Mouse (Mus musculus): ENCODE data around the gene Pla2g12b.
"Not testable (repeated sequence)": the region's sequence is repeated elsewhere in the genome, so short reads cannot be mapped to it uniquely, and the experiment has no call there.

Pla2g12b gene

DNA sequence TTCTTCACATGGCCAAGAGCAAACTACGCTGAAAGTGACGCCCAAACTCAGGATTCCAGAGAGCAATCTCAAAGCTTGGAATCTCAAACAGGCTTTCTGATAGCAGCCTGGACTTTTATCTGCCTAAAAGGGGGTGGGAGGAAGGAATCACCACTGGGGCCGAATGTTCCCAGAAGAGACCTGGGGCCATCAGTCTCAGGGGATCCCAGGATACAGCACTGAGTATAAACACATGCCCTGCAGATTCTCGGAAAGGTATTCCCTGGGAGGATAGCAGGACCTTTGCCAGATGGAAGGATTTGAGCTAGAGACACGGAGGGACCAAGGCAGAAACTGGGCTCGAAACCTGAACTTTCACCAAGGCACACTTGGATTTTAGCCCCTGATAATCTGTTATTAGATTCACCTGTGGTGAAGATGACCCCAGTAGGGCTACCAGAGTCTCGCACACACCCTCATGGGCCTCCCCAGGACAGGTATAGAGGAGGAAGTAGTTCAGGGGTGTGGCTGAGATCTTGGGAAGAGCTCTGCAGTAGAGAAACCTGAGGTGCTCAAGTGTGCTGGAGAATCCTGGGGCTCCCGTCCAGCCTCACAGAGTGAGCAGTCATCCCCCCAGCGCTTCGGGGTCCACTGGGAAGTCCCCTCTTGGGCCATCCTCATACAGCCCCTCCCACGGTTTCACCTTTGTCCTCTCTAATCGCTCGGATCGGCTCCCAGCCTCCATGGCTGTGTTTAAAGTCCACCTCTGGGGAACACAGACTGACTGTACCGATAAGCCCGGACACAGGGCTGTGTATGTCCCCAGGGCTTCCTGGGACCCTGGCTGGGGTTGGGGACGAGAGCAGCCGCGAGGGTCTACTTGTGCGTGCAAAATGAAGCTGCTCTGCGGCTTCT lies at the start of gene Pla2g12b:
Gene Pla2g12b (plus strand): TSS at position 762 of the 894 bp plus-strand sequence.
- DNase-seq (ENCODE audit: low read depth) = no peak

DNA sequence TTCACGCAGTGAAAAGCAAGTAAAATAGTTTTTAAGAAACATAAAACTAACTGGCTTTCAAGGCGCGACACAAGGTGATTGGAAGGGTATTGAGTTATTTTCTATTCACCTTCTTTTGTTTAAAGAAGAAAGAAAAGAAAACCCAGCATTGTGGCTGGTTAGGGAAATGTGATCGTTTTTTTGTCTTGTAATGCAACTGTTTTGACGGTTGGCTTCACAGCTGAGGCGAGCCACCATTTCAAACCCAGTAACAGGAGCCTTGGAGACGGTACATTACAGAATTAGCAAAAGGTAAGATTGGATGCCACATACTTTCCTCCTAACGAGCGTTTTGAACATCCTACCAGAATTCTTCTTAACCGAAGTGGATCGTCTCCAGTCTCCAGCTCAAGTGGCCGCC lies 49.3 kb upstream of the Pla2g12b start:
- DNase-seq (ENCODE audit: low read depth) = no peak

DNA sequence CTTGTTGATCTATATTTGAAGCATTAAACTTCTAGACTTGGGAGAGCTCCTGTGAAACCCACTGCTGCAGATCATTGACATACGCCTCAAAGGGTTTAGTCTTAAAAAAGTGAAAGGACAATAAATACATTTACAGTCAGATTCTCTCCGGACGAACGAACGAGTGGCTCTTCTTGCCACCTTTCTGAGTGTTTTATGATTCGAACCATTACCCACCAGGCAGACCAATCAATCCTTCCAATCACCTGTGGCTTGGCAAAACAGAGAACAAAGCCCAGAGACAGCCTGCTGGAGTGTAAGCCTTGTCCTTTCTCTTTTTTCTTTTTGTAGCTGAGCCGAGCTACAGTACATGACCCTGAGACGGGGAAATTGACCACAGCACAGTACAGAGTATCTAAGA lies 48.4 kb upstream of the Pla2g12b start:
- no peak for DNase-seq (ENCODE audit: low read depth)

DNA sequence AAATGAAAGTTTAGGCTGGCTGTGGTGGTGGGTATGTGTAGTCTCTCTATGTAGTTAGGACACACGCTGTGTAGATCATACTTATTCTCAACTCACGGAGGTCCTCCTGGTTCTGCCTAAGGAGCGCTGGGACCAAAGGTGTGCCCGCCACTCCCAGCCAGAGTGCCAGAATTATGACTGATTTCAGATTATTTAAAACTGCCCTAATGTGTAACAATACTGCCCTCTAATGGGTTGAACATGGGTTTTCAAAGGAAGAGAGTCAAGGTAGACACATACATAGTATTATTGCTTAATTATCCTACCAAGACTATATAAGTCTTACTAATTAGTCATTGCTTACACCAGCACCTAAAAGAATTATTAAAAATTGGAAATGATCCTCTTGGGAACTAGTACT lies 44.7 kb upstream of the Pla2g12b start:
- DNase-seq (ENCODE audit: low read depth) = no peak

DNA sequence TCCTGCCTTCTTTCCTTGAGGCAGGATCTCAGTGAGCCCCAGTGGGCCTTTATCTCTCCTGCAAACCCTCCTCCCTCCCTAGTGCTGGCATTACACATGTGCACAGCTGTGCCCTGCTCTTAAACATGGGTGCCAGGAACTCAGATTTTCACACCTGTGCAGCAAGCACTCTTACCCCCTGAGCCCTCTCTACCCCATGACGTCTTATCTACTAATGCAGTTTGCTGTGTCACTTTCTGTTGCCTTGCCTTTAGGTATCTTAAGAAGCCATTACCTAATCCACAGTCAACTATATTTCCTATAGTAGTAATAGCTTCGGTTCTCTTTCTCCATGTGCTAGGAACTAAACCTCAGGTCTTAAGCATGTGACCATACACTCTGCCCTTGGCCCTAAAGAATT lies 40.3 kb upstream of the Pla2g12b start:
- no peak for DNase-seq (ENCODE audit: low read depth)

DNA sequence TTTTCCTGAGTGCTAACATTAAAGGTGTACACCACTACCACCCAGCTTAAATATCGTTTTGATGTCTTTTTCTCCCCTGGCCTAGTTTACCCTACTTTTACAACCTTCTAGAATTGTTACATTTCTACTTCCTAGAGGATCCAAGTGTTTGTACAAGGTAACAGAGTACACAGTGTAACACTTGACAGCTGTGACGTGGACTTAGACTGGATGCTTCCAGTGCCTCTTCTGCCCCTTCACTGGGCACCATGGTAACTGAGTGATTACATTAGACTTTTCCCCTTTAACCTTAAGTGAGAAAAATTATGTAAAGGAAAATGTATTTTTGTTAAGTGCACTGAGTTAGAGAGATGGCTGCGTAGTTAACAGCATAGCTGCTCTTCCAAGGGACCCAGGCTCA lies 38.9 kb upstream of the Pla2g12b start:
- DNase-seq (ENCODE audit: low read depth) = no peak

DNA sequence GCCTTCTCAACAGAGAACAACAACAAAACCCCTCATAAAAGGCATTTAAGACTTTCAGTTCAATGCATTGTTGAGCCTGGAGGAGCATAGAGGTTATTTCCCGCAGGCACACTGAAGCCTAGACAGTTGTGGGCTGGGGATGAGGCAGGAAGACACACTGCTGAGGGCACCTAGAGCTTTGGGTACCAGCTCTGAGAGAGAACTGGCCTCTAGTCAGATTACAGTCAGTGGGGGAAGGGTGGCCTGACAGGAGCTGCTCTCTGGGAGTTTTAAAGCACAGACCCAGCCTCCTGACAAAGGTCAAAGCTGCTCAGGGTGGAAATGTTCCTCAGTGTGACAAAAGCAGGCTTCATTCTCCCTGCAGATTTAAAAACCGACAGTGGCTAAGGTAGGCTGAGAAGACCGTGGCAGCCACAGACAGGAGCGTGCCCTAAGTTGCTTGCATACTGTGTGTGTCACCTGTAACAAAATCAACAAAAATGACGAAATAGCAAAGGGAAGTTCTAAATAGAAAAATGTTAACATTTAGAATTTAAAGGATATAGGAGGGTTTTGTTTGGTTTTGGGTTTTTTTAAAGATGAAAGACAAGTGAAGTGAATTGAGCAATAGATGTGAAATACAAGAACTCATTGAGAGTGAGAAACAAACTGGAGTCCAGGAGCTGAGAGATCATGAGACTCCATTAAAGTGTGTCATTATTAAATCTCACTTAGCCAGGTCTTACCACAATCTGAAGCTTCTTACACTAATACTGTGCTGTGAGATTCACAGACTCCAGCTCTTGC lies 37.5 kb upstream of the Pla2g12b start:
- no peak for DNase-seq (ENCODE audit: low read depth)

DNA sequence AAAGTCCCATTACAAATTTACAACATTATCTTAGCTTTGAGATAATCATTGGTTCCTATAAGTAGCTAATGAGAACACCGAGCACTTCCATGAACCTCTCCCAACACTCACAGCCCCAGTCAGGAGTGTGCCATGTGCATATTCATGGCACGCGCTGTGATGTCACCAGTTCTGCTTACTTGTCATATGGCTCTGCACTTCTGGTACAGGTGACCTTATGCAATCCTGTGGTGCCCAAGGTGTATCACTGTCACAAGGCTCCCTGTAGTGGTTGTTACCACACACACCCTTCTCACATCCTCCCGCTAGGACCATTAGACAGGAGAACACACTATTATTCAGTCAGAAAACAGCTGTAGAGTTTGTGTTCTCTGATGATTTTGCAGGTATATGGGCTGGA lies 36.7 kb upstream of the Pla2g12b start:
- no peak for DNase-seq (ENCODE audit: low read depth)

DNA sequence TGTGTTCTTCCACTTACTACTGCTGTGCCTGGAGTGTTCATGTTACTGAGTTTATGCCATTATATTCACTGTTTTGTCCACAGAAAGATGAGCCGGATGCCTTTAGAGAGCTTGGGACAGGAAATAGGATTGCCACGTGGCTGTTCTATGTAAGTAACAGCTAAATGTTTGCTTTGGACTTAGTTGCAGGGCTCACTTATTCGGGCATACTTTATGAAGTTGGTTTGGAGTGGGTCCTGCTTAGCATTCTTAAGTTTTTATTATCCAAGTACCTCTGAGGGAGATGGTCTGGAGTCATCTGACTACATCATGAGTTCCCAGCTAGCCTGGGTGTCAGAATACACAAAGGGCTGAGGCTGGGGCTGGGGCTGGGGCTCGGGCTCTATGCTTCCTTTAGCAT lies 36.3 kb upstream of the Pla2g12b start:
- no peak for DNase-seq (ENCODE audit: low read depth)

DNA sequence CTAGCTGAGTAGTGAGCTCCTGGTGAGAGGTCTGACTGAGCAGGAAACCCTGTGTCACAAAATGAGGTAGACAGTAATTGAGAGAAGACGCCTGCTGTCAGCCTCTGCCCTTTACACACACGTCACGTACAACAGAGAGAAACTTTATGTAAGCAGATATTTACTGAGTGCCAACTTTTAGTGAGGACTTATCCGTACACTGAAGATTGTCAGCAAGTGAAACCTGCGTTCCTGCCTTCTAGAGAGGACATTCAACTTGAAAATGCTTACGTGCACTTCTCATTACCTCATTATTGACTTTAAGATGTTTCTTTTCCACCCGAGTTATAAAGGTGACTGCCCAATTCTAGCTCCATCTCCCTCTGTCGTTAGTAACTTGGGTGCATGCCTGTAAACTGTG lies 34.7 kb upstream of the Pla2g12b start:
- DNase-seq (ENCODE audit: low read depth) = no peak

DNA sequence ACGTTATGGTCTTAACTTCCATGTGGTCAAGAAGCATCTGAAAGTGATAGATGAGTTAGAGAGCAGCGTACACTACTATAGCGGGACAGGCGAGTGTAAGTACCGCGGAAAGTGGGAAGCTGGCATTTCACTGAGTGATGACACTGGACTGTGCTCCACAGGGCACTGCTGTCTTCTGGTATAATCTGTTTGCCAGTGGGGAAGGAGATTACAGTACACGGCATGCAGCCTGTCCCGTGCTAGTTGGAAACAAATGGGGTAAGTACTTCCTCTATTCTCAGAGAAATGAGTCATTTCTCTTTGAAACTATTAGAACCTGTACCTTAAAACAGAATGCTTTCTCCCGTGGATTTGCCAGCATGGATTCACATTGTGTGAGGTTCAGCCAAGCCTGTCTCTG lies 34.0 kb upstream of the Pla2g12b start:
- no peak for DNase-seq (ENCODE audit: low read depth)

DNA sequence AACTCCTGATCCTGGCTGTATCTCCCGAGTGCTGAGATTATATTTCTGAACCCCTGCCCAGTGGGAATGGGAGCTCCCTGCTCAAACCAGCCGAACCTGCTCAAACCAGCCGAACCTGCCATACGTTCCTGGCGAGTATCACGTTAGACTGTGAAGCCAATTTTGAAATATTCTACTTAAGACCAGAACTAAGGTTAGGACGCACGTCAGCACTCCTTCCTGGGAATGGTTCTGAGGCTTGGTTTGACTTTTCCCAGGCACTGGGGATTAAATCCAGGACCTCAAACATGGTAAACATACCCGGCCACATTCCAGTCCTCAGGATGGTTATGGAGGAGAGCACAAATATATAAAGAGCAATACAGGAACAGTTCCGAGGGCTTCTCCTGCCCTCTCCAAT lies 25.6 kb upstream of the Pla2g12b start:
- no peak for DNase-seq (ENCODE audit: low read depth)

DNA sequence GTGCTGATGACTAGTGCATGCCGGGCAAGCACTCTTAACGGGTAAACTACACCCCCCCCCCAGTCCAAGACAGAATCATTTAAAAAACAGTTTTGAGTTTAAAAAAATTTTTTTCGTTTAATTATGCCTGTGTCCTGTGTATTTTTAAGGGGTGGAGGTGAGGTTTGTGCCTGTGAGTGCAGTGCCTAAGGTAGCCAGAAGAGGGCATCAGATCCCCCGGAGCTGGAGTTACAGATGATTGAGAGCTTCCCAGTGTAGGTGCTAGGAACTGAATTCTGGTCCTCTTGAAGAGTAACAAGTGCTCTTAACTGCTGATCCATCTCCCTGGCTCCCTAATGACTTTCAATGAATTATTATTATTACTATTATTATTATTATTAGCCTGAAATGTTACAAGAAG lies 24.7 kb upstream of the Pla2g12b start:
- no peak for DNase-seq (ENCODE audit: low read depth)

DNA sequence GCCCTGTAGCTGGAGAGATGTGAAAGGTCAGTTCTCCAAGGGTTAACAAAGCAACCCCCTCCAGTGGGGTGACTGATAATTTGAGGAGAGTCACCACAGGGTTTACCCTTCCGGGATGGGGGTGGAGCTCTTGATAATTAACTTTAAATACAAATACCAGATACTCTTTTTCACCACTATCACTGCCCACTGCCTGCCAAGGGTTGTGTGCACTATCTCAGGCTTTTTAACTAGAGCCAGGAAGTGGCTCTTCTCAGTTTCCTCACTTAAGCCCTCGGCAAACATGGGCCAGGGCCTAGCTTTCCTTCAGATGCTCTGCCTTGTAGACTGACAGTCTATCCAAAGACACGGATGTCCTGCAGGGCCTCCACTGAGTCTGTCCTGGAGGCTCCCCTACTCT lies 23.5 kb upstream of the Pla2g12b start:
- no peak for DNase-seq (ENCODE audit: low read depth)

DNA sequence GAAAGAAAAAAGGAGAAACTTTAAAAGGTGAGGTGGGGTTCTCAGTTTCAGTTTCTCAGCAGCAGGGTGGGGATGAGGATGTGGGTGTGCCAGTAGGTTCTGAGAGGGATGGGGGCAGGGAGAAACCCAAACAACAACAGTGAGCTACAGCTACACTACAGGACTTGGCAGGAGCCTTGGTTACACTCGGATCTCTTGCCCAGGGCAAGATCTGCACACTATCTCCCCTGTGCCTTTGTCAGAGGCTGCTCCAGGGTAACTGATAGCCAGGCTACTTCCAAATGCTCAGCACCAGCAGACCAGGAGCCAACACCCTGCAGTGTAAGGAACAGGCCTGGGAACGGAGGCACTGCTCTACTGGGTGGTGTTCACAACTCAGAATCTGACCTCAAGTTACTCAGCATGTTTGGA lies 23.0 kb upstream of the Pla2g12b start:
- DNase-seq (ENCODE audit: low read depth) = no peak

DNA sequence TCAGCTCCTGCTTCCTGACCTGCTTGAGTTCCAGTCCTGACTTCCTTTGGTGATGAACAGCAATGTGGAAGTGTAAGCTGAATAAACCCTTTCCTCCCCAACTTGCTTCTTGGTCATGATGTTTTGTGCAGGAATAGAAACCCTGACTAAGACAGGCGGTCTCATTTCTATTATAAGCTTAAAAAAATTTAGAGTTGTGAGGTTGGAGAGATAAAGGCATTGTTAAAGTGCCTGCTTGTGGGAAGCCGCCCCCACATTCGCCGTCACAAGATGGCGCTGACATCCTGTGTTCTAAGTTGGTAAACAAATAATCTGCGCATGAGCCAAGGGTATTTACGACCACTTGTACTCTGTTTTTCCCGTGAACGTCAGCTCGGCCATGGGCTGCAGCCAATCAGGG lies 21.9 kb upstream of the Pla2g12b start:
- DNase-seq (ENCODE audit: low read depth) = not testable (repeated sequence)

DNA sequence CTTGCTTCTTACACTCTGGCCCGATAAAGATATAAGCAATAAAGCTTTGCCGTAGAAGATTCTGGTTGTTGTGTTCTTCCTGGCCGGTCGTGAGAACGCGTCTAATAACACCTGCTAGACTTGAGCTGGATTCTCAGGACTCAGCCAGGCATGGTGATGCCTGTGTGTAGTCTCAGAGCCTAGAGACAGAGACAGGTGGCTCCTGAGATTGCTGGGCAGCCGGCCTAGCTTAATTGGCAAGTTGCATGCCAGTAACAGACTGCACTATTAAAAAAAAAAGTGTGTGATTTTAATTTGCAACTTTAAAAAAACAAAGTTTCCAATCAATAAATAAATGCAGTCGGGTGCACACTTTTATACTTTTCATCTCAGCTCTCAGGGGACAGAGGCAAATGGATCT lies 16.5 kb upstream of the Pla2g12b start:
- no peak for DNase-seq (ENCODE audit: low read depth)

DNA sequence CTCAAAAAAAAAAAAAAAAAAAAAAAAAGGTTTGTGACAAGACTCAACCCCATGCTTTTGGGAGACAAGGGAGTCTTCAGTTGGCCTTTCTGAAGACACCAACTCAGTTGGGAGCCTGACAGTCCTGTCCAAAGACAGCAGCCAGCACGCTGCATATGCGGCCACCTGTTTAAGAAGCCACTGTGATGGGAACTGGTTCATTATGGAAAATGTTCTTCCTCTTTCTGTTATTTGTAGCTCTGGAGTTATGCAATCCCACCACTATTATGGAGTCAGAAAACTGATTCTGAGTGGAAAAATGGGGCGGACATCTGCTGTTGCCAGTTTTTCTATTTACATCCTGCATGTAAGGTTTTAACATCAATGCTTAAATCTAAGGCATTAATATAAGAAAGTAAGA lies 13.8 kb upstream of the Pla2g12b start:
- no peak for DNase-seq (ENCODE audit: low read depth)

DNA sequence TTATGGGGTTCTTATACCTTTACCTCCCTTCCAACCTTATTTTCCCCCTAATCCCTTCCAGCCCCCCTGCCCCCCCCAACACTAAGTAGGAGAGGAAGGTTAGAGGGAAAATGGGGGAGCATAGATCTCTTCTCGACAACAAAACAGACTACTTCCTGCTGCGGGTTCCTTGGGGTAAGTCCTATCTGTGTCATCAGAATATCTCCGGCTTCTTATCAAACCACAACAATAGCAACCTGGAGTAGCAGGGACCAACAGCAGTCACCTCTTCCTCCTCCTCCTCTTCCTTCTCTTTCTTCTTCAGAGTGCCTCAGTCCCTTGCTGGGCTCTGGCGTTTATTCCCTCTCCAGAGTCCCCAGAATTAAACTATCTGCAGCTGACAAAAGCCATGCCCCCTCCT lies 11.6 kb upstream of the Pla2g12b start:
- no peak for DNase-seq (ENCODE audit: low read depth)

DNA sequence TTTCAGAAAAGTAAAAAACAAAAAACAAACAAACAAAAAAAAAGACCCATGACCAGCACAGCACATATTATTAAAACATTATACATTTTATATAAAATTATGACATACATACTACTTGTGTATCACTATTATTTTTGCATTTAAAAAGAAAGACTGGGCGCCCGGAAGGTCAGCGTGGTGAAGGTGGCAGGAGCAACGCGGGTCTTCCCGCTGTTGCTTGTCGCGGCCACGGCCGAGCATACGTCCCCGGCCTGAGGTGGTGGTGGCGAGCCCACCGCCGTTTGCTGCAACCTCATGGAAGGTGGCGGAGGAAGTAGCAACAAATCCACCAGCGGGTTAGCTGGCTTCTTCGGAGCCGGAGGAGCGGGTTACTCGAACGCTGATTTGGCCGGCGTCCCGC lies 8.0 kb upstream of the Pla2g12b start, which contains the start of gene Gm10273:
Gene Gm10273 (plus strand): TSS at position 172 of the 400 bp plus-strand sequence.
- not testable (repeated sequence) for DNase-seq (ENCODE audit: low read depth)

DNA sequence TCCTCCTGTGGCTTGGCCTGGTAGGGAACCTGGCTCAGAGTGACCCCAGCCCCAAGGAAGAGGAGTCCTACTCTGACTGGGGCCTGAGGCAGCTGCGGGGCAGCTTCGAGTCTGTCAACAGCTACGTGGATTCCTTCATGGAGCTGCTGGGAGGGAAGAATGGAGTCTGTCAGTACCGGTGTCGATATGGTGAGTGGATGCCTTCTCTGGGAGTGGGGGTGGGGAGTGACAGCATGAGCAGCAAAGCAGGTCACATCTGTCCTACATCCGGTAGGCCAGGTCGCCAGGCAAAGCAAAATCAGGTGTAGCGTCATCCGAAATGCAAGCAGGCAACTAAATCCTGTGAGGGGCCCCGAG lies 311 bp downstream of the Pla2g12b start:
- DNase-seq (ENCODE audit: low read depth) = no peak

DNA sequence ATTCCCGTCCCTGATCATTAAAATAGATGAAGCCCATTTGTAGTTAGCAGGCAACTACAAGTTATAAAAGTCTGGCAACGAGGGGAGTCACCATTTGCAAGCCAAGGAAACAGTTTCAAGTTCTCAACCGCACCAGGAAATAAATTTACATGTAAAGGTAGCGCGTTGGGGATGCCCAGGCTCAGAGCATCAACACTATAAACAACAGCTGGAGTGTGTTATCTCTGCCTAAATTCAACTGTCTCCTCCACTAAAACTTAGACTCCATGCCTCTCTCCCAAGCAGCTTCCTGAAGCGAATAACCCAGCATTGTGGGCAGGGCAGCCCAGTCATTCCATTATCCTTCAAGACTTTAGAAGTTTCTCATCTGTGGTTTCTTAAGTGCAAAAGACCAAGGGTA lies 5.0 kb downstream of the Pla2g12b start:
- no peak for DNase-seq (ENCODE audit: low read depth)

DNA sequence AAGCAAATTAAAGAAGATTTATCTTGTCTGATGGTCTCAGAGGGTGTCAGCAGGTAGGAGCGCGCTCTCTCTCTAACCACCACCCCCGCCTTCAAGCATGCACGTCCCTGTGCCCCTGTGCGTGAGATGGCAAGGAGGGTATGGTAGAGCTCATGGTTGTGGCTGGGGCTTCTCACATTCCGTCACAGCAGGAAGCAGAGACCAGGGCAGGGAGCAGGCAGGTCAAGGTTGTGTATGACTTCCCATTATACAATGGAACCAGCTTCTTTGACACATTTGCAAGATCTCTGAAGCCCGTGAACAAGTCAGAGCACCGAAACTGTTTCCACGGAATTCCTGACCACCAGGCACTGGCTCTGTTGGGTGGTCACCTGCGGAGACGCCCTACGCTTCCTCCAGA lies 6.8 kb downstream of the Pla2g12b start:
- DNase-seq (ENCODE audit: low read depth) = no peak
